Mouse (Mus musculus): Measurements from ENCODE around the gene C2cd4d.

GRCm38 (mm10) chr3:94398943-94399481 is 36.8 kb downstream of the C2cd4d start:
- TF ChIP-seq EP300 (IDR thresholded peaks at IDR 0.05; ENCODE audit: low read depth), result no peak
- TF ChIP-seq CTCF (IDR thresholded peaks at IDR 0.05; ENCODE audit: low read depth), result no peak

All from liver, postnatal 0 days (tissue).